Mouse (Mus musculus): ENCODE measurements at regions not wholly inside any gene's neighbourhood (a gene's known extent, or its start where the extent isn't known, plus 50 kb on each side); places are given as distances from the start of the nearest gene placed in this dataset.

DNA sequence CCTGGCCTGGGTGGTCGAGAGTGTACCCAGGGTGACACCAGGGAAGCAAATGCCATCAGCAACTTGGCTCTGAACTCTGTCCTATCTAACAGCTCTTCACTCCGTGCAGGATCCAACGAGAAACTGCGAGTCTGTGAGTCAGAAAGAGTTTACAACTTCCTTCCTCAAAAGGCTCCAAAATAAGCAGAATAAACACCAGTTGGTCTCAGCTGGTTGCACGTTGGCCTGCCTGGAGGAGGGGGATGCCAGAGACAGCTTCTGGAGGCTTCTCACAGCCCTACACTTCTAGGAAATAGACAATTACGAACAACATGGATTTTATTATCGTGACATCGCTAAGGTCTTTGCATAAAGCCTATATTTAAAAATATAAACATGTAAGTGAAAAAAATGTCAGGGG is 133.4 kb upstream of the Pkdcc start:
- no peak overlapping the region for H3K27ac ChIP-seq (ENCODE audit: insufficient read depth, low read length)
- H3K4me1 ChIP-seq (ENCODE audit: control insufficient read depth, insufficient read depth, insufficient read length): 0 out of 2 replicates have a peak, but pooled peaks cover 3% of the 10 kb centered on the region
- no peak for DNase-seq (ENCODE audit: low read depth in 1 of 2, low spot score in 2 of 2)
- no peak overlapping the region for H3K4me3 ChIP-seq (ENCODE audit: extremely low read depth, insufficient read depth, insufficient read length)
- no peaks in the 10 kb centered on the region for H3K27me3 ChIP-seq (ENCODE audit: control insufficient read depth, insufficient read depth, low read length)
- WGBS: 32% methylated on average over 8 of the region's 8 CpGs
- no peak for TF ChIP-seq POLR2A (IDR thresholded peaks at IDR 0.05; ENCODE audit: low read depth, low read length)
- TF ChIP-seq CTCF (IDR thresholded peaks at IDR 0.05; ENCODE audit: extremely low read depth, insufficient read depth, insufficient read length, insufficient replicate concordance): no peak
- no peaks in the 10 kb centered on the region for H3K36me3 ChIP-seq (ENCODE audit: control insufficient read depth, insufficient read depth, low read length)

- TF ChIP-seq CTCF (IDR thresholded peaks at IDR 0.05; ENCODE audit: extremely low read depth, insufficient read depth, insufficient read length, insufficient replicate concordance) (no peak), POLR2A (IDR thresholded peaks at IDR 0.05; ENCODE audit: low read depth, low read length) (no peak)
- Histone ChIP-seq H3K4me3 (ENCODE audit: extremely low read depth, insufficient read depth, insufficient read length) (no peak overlapping the region), H3K27me3 (ENCODE audit: control insufficient read depth, insufficient read depth, low read length) (no peaks in the 10 kb centered on the region), H3K27ac (ENCODE audit: insufficient read depth, low read length) (no peak overlapping the region), H3K36me3 (ENCODE audit: control insufficient read depth, insufficient read depth, low read length) (no peaks in the 10 kb centered on the region), H3K4me1 (ENCODE audit: control insufficient read depth, insufficient read depth, insufficient read length) (0 out of 2 replicates have a peak, but pooled peaks cover 3% of the 10 kb centered on the region)
- DNase-seq (ENCODE audit: low read depth in 1 of 2, low spot score in 2 of 2): no peak
- WGBS: 78% methylated on average over 3 of the region's 3 CpGs
Measured at GRCm38 (mm10) chr17:83083521-83083920, 131.6 kb upstream of the Pkdcc start.

DNA sequence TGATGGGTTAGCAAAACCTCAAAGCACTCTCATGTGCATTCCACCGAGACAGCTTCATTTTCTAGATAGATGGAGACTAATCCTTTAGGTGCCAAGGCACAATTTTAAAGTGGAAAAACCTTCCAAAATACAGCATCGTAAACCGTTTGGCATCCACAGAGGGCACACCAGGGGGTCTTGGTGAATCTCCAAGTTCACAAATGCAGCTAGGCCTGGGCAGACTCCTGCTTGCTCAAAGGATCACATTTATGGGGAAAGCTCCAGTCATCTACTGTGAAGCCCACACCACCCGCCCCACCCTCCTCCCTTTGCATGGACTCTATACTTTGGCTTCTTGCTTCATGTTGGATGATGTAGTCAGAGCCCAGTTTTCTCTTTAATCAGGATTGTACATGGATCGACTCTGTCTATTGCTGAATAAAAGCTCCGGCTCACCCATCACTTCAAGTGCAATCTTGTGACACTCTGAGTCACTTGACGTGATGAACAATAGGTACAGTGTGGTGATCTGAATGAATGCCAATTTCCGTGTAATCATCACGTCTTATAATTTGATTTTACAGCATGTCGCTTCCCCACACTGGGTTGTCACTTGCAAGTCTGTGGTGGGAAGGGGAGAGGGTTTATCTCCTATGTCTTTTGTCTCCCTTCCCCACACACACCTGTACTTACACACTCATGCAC is 129.2 kb upstream of the Pkdcc start:
- H3K36me3 ChIP-seq (ENCODE audit: control insufficient read depth, insufficient read depth, low read length): no peaks in the 10 kb centered on the region
- H3K4me3 ChIP-seq (ENCODE audit: extremely low read depth, insufficient read depth, insufficient read length): no peak overlapping the region
- no peak overlapping the region for H3K27ac ChIP-seq (ENCODE audit: insufficient read depth, low read length)
- TF ChIP-seq CTCF (IDR thresholded peaks at IDR 0.05; ENCODE audit: extremely low read depth, insufficient read depth, insufficient read length, insufficient replicate concordance): no peak
- TF ChIP-seq POLR2A (IDR thresholded peaks at IDR 0.05; ENCODE audit: low read depth, low read length): no peak
- 91% methylated on average over 10 of the region's 10 CpGs for WGBS
- no peaks in the 10 kb centered on the region for H3K27me3 ChIP-seq (ENCODE audit: control insufficient read depth, insufficient read depth, low read length)
- DNase-seq (ENCODE audit: low read depth in 1 of 2, low spot score in 2 of 2): no peak
- H3K4me1 ChIP-seq (ENCODE audit: control insufficient read depth, insufficient read depth, insufficient read length): 0 out of 2 replicates have a peak, but pooled peaks cover 3% of the 10 kb centered on the region

DNA sequence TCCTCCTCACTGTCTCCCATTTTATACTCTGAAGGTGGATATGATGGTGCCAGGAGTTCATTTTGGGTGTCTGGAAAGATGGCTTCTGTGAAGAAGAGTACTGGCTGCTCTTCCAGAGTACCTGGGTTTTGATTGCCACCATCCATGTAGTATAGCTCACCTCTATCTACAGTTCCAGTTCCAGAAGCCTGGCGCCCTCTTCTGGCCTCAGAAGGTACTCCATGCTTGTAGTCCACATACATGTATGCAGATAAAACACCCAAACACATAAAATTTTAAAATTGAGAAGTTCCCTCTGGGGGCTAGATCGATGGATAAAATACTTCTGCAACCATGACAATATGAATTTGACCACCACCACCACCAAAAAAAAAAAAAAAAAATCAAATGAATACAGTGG is 128.4 kb upstream of the Pkdcc start:
- TF ChIP-seq POLR2A (IDR thresholded peaks at IDR 0.05; ENCODE audit: low read depth, low read length) (no peak), CTCF (IDR thresholded peaks at IDR 0.05; ENCODE audit: extremely low read depth, insufficient read depth, insufficient read length, insufficient replicate concordance) (no peak)
- no peaks in the 10 kb centered on the region for H3K27me3 ChIP-seq (ENCODE audit: control insufficient read depth, insufficient read depth, low read length)
- WGBS: 83% methylated on average over 2 of the region's 2 CpGs
- H3K4me1 ChIP-seq (ENCODE audit: control insufficient read depth, insufficient read depth, insufficient read length): 0 out of 2 replicates have a peak, but pooled peaks cover 1% of the 10 kb centered on the region
- H3K4me3 ChIP-seq (ENCODE audit: extremely low read depth, insufficient read depth, insufficient read length): no peak overlapping the region
- no peaks in the 10 kb centered on the region for H3K36me3 ChIP-seq (ENCODE audit: control insufficient read depth, insufficient read depth, low read length)
- no peak overlapping the region for H3K27ac ChIP-seq (ENCODE audit: insufficient read depth, low read length)
- no peak for DNase-seq (ENCODE audit: low read depth in 1 of 2, low spot score in 2 of 2)

DNA sequence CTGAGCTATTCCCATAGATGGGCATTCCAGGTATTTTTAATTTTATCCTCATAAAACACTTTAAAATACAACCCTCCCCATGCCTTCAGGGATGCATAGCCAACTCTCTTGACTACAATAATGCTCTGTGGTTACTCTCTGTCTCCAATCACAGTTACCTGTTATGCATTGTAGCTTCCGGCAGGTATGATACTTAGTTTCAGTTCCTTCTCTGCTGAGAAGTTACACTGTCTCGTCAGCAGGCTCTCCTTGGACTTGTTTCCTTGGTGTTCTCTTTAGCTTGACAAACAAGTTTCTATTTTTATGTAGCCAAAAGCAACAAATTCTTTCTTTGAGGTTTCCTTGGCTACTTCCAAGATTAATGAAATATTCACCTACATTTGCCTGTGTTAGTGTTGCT is 126.6 kb upstream of the Pkdcc start:
- DNase-seq (ENCODE audit: low read depth in 1 of 2, low spot score in 2 of 2): no peak
- TF ChIP-seq CTCF (IDR thresholded peaks at IDR 0.05; ENCODE audit: extremely low read depth, insufficient read depth, insufficient read length, insufficient replicate concordance): no peak
- no peak for TF ChIP-seq POLR2A (IDR thresholded peaks at IDR 0.05; ENCODE audit: low read depth, low read length)
- WGBS: 30% methylated on average over 2 of the region's 2 CpGs
- Histone ChIP-seq H3K4me3 (ENCODE audit: extremely low read depth, insufficient read depth, insufficient read length) (no peak overlapping the region), H3K4me1 (ENCODE audit: control insufficient read depth, insufficient read depth, insufficient read length) (no peaks in the 10 kb centered on the region), H3K27ac (ENCODE audit: insufficient read depth, low read length) (no peak overlapping the region), H3K27me3 (ENCODE audit: control insufficient read depth, insufficient read depth, low read length) (no peaks in the 10 kb centered on the region), H3K36me3 (ENCODE audit: control insufficient read depth, insufficient read depth, low read length) (no peaks in the 10 kb centered on the region)

DNA sequence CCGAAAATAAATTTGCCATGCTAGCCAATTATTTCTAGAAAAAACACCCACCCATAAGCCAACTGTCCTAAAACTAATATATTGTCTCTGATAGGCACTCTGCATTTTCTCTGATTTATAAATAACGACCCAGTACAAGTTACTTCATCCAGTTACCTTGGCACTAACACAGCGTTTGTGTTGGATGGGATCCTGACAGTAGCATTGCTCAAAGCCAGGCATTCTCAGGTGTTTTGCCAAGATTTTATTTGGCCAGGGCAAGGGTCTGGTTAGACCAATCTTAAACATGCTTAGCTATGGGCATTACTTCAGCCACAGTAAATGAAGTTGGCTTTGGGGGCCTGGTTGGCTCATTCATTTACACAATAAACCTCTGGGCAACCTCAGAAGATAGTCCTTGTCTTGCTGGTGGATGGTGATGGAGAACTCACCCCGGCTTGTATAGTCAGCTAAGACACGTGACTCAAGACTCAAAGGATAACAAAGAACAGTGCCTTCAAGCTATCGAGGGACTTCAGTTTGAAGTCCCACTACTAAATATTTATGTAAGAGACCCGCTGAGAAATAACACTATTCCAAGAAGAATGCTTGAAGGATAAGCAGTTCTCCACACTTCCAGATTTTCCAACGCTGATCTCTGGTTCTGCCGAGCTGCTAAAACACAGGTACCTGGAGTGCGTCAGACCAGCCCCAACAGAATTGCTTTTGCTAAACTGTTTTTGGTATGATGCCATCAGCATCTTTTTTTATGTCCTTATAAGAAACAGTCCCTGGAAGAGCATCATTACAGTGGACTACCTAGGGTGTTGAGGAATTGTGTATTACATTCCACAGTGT is 125.0 kb upstream of the Pkdcc start:
- Histone ChIP-seq H3K27me3 (ENCODE audit: control insufficient read depth, insufficient read depth, low read length) (no peaks in the 10 kb centered on the region), H3K36me3 (ENCODE audit: control insufficient read depth, insufficient read depth, low read length) (no peaks in the 10 kb centered on the region), H3K4me1 (ENCODE audit: control insufficient read depth, insufficient read depth, insufficient read length) (no peaks in the 10 kb centered on the region), H3K27ac (ENCODE audit: insufficient read depth, low read length) (no peak overlapping the region), H3K4me3 (ENCODE audit: extremely low read depth, insufficient read depth, insufficient read length) (no peak overlapping the region)
- 87% methylated on average over 10 of the region's 10 CpGs for WGBS
- TF ChIP-seq POLR2A (IDR thresholded peaks at IDR 0.05; ENCODE audit: low read depth, low read length): no peak
- DNase-seq (ENCODE audit: low read depth in 1 of 2, low spot score in 2 of 2): no peak

DNA sequence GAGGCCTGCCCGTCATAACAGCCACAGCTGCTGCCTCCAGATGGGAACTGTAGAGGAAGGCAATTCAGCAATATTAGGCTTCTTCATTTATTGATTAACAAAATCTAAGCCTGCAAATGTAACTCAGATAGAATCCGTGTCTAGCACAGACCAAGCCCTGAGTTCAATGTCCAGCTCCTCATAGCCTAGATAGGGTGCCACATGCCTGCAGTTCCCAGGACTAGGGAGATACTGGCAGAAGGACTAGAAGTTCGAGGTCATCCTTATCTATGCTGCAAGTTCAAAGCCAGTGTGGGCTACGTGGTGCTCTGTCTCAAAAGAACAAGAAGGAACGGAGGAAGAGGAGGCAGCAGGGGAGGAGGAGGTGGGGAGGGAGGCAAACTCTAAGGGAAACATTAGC is 121.2 kb upstream of the Pkdcc start:
- Histone ChIP-seq H3K27me3 (ENCODE audit: control insufficient read depth, insufficient read depth, low read length) (no peaks in the 10 kb centered on the region), H3K36me3 (ENCODE audit: control insufficient read depth, insufficient read depth, low read length) (no peaks in the 10 kb centered on the region), H3K4me1 (ENCODE audit: control insufficient read depth, insufficient read depth, insufficient read length) (no peaks in the 10 kb centered on the region), H3K27ac (ENCODE audit: insufficient read depth, low read length) (no peak overlapping the region), H3K4me3 (ENCODE audit: extremely low read depth, insufficient read depth, insufficient read length) (no peak overlapping the region)
- WGBS: 85% methylated on average over 5 of the region's 5 CpGs
- no peak for DNase-seq (ENCODE audit: low read depth in 1 of 2, low spot score in 2 of 2)
- TF ChIP-seq CTCF (IDR thresholded peaks at IDR 0.05; ENCODE audit: extremely low read depth, insufficient read depth, insufficient read length, insufficient replicate concordance): no peak
- TF ChIP-seq POLR2A (IDR thresholded peaks at IDR 0.05; ENCODE audit: low read depth, low read length): no peak

Data from spleen, adult 2 months (tissue).